Mouse (Mus musculus): ENCODE data around the gene Gnat2.

DNA sequence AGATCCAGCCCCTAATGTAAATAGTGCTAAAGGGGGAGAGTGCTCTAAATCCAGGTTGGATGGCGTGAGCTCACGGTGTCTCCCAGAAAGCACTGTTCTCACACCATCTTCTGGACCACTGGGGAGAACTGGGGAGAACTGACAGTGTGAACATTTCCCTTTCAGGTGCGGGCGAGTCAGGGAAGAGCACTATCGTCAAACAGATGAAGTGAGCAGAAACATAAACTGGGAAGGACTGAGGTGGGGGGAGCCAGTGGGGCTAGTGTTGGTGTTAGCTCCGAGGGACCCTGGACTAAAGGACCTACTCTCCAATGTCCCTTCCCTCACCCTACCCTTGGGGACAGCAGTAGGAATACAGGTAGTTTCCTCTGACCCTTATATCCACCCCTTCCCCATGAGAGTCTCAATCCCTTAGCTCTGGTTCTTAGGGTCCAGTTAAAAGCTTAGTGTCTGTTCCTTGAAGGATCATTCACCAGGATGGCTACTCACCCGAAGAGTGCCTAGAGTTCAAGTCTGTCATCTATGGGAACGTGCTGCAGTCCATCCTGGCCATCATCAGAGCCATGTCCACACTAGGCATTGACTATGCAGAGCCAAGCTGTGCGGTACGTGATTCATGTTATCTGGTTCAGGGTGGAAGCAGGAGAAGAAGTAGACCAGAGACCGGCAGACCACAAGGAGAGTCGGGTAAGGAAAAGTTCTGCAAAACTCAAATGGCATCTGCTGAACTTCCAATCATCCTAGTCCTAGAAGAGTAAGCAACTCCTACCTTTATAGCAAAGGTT lies 2.6 kb downstream of the Gnat2 start:
- TF ChIP-seq CTCF (IDR thresholded peaks at IDR 0.05; ENCODE audit: low read depth, low read length), result no peak
- TF ChIP-seq POLR2A (IDR thresholded peaks at IDR 0.05; ENCODE audit: insufficient read depth, low read length), result no peak

Measured in ES-Bruce4 (cell line).